Mouse (Mus musculus) liver, embryonic 16.5 days (tissue): ENCODE results near the gene Tmem132b. TPM values are rescaled to one million over a fixed set of nuclear protein-coding genes. Genes with fewer than 3 reads are reported as not detected.

Experiments used
- ATAC-seq: fragments of 200-750 bp; cut with Nextera tagmentation; 2 replicates; pipeline ENCODE4 v1.8.0; 2017; ENCODE audit warnings: low read depth, mild to moderate bottlenecking, moderate number of reproducible peaks, moderate library complexity
- H3K27ac ChIP-seq: fragments of 300-500 bp; sonication (generic); 2 replicates; pipeline ENCODE4 v1.5.1; 2014; ENCODE audit warnings: mild to moderate bottlenecking, low read length
- H3K27me3 ChIP-seq: fragments of 300-500 bp; sonication (generic); 2 replicates; pipeline ENCODE4 v1.6.1; 2014; ENCODE audit warnings: low read depth, low read length, mixed read lengths; ENCODE audit not compliant: control insufficient read depth, insufficient read depth
- H3K36me3 ChIP-seq: fragments of 300-500 bp; sonication (generic); 2 replicates; pipeline ENCODE4 v1.6.1; 2014; ENCODE audit warnings: mild to moderate bottlenecking; ENCODE audit not compliant: control insufficient read depth, insufficient read depth
- H3K4me1 ChIP-seq: fragments of 300-500 bp; sonication (generic); 2 replicates; pipeline ENCODE4 v1.6.1; 2014; ENCODE audit warnings: low read depth, low read length, mixed read lengths; ENCODE audit not compliant: control insufficient read depth
- H3K4me2 ChIP-seq: fragments of 300-500 bp; sonication (generic); 2 replicates; pipeline ENCODE4 v1.6.1; 2014; ENCODE audit warnings: low read depth, low read length, mixed read lengths
- H3K4me3 ChIP-seq: fragments of 300-500 bp; sonication (generic); 2 replicates; pipeline ENCODE4 v1.5.1; 2014; ENCODE audit warnings: low read depth, mild to moderate bottlenecking, low read length
- H3K9ac ChIP-seq: fragments of 300-500 bp; sonication (generic); 2 replicates; pipeline ENCODE4 v1.6.1; 2014; ENCODE audit warnings: low read depth, low read length
- H3K9me3 ChIP-seq: fragments of 300-500 bp; sonication (generic); replicated peaks from 2 replicates; pipeline ENCODE4 v1.6.1; 2016; ENCODE audit warnings: low read length; ENCODE audit not compliant: control insufficient read depth
- WGBS: fragments of 180-500 bp; shearing (Covaris S2); extraction: QIAGEN DNeasy Blood & Tissue Kit; methylation state at CpG from one replicate; pipeline ENCODE4 v1.1.7; 2014; ENCODE audit not compliant: insufficient replicate concordance; 5-methylcytosine and 5-hydroxymethylcytosine counted together
- polyA plus RNA-seq: library from polyadenylated mRNA; unstranded; fragments of >200 nt; fragmentation: Nextera tagmentation; extraction: Ambion mirVana; gene quantifications from 2 replicates; pipeline ENCODE4 v1.2.1, GENCODE M21; 2015

Tmem132b gene
- polyA plus RNA-seq, 1 experiment from 2014 or later: not detected

DNA sequence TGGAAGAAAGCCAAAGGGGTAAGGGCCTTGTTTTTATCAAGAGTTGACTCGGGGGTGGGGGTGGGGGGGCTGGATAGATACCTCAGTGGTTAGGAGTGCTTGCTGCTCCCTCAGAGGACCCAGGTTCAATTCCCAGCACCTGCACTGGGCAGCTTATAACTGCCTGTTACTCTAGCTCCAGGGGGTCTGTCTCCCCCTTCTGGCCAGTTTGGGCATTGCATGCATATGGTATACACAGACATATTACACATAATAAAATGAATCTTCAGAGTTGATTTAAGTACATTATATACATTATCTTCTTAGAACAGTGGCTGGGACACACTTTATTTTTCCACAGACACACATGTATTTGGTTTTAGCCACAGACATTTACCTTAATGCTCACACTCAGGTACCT is 202.2 kb downstream of the Tmem132b start:
- H3K9ac ChIP-seq: no peak overlapping the region
- 79% methylated on average over 1 of the region's 1 CpGs for WGBS
- no peak for ATAC-seq
- no peaks in the 10 kb centered on the region for H3K4me1 ChIP-seq
- no peak overlapping the region for H3K4me3 ChIP-seq
- no peaks in the 10 kb centered on the region for H3K36me3 ChIP-seq
- H3K27me3 ChIP-seq: no peaks in the 10 kb centered on the region
- no peak overlapping the region for H3K4me2 ChIP-seq
- H3K9me3 ChIP-seq: peaks cover 6% of the 10 kb centered on the region
- no peak overlapping the region for H3K27ac ChIP-seq

DNA sequence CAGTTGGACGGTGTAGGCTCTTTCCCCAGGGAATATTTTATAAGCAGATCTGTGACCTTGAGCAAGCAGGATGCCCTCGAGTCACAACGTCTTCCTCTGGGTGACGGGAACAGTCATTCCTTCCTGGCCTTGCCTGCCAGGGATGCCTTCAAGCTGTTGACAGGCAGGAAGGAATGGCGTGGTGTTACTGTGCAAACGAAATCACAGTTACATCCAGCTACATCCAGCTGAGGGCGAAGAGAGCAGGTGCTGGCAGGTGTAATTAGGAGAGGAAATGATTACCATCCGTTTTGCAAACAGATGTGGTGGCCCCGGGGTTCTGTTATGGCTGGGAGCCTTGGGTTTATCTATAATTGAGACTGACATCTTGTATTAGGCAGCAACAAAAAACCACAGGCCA is 205.5 kb downstream of the Tmem132b start:
- WGBS: 40% methylated on average over 9 of the region's 9 CpGs
- Histone ChIP-seq H3K4me1 (no peaks in the 10 kb centered on the region), H3K9ac (no peak overlapping the region), H3K27ac (no peak overlapping the region), H3K9me3 (peaks cover 3% of the 10 kb centered on the region), H3K36me3 (no peaks in the 10 kb centered on the region), H3K4me3 (no peak overlapping the region), H3K27me3 (no peaks in the 10 kb centered on the region), H3K4me2 (no peak overlapping the region)
- no peak for ATAC-seq

DNA sequence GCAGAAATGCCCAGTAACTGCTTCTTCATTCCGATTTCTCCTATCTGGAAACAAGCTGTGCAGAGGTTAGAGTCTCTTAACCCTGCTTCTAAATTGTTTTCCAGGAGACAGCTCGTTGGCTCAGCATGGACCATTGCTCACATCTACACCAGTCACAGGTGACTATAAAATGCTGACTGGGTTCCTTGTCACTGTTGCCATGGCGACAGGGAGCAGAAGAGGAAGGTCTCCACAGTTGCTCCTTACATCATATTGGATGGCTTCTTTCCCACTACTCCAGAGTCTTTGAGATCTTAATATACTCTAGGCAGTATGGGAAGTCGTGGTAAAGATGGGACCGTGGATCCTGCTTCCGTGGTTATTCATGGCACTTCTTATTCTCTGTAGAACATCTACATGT is 211.9 kb downstream of the Tmem132b start:
- Histone ChIP-seq H3K4me3 (no peak overlapping the region), H3K4me1 (no peaks in the 10 kb centered on the region), H3K27me3 (no peaks in the 10 kb centered on the region), H3K9me3 (peaks cover 3% of the 10 kb centered on the region; the same call in 1 of the 2 replicates), H3K36me3 (no peaks in the 10 kb centered on the region), H3K27ac (no peak overlapping the region), H3K9ac (no peak overlapping the region), H3K4me2 (no peak overlapping the region)
- no peak for ATAC-seq
- WGBS: 59% methylated on average over 6 of the region's 6 CpGs

DNA sequence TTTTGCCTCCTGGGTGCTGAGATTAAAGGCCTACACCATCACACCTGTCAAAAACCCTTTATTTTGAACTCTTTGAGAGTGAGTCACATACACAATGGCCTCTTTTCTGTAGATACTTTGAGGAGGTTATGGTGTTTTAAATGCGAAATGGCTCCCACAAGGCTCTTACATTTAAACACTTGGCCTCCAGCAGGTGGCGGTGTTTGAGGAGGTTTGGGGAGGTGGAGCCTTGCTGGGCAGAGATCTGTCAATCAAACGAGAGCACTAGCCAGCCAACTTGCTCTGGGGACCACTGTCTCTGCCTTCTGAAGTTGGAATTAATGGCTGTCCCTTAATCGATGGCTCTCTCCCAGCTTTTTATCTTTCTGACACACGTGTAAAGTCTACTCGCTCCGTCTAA is 214.2 kb downstream of the Tmem132b start:
- H3K4me3 ChIP-seq: no peak overlapping the region
- H3K27me3 ChIP-seq: no peaks in the 10 kb centered on the region
- H3K9me3 ChIP-seq: peaks cover 3% of the 10 kb centered on the region; the same call in 1 of the 2 replicates
- 47% methylated on average over 7 of the region's 7 CpGs for WGBS
- H3K36me3 ChIP-seq: no peaks in the 10 kb centered on the region
- H3K4me2 ChIP-seq: no peak overlapping the region
- H3K27ac ChIP-seq: no peak overlapping the region
- H3K4me1 ChIP-seq: no peaks in the 10 kb centered on the region
- no peak overlapping the region for H3K9ac ChIP-seq
- ATAC-seq: no peak

DNA sequence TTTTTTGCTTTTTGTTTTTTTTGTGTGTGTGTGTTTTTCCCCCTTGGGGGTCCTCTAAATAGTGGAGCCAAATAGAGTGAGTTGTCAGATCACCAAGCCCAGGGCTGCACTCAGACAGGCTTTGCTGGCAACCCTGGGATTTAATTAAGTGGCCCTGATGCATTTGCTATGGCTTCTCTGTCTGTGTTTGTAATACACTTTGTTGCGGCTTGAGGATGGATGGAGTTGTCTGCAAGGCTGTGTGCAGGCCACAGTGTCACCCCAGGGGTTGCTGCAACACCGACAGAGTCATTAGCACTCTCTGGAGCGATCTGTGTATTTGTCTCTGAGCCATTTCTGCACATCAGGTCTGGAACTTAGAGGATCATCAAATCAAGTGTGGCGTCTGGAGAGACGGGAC is 219.9 kb downstream of the Tmem132b start:
- no peak for ATAC-seq
- H3K36me3 ChIP-seq: no peaks in the 10 kb centered on the region
- no peaks in the 10 kb centered on the region; the same call in none of the 2 replicates for H3K9me3 ChIP-seq
- WGBS: 64% methylated on average over 5 of the region's 5 CpGs
- H3K27me3 ChIP-seq: no peaks in the 10 kb centered on the region
- H3K27ac ChIP-seq: no peak overlapping the region
- no peak overlapping the region for H3K4me2 ChIP-seq
- H3K4me1 ChIP-seq: no peaks in the 10 kb centered on the region
- H3K9ac ChIP-seq: no peak overlapping the region
- H3K4me3 ChIP-seq: no peak overlapping the region

DNA sequence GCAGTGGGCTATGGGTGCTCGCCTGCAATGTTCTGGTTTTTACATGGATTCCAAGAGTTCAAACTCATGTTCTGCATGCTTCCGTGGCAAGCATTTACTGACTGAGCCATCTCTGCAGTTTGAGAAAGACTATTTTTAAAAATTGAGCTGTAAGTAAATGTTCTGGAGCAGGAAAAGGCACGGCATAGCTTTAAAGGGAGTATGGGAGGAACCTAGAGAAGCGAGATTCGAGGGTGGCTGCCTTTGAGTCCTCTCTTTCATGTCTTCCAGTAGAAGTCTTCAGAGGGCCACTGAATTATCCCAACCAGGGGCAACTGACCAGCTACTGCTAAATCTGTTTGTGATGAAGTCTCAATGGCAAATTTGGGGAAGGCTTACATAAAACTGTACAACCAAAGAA is 221.0 kb downstream of the Tmem132b start:
- no peak for ATAC-seq
- H3K27me3 ChIP-seq: no peaks in the 10 kb centered on the region
- H3K4me3 ChIP-seq: no peak overlapping the region
- H3K9ac ChIP-seq: no peak overlapping the region
- no peaks in the 10 kb centered on the region for H3K4me1 ChIP-seq
- no peak overlapping the region for H3K4me2 ChIP-seq
- H3K27ac ChIP-seq: no peak overlapping the region
- no peaks in the 10 kb centered on the region for H3K36me3 ChIP-seq
- no peaks in the 10 kb centered on the region; the same call in none of the 2 replicates for H3K9me3 ChIP-seq
- 47% methylated on average over 5 of the region's 5 CpGs for WGBS

DNA sequence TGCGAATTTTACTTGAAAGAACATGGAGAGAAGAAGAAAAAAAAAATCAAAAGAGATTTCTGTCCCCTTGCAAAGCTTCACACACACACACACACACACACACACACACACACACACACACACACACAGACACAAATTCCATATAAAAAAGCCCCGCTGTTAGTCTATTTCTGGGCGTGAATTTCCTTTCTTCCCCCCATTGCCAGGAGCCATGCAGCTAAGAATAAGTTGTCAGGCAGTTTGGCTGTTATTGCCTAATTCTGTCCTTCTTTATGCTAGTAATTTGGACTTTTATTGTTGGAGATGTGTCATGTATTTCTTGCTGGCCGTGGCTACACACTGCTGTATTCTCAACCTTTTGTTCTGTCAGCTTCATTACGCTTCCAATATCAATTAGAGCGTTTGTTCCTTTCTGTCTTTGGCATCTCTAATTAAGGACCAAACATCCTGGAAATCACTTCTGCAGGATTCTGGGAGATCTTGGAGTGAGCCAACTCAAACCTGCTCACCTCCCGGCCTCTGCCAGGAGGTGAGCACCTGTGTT is 225.5 kb downstream of the Tmem132b start:
- Histone ChIP-seq H3K4me1 (no peaks in the 10 kb centered on the region), H3K4me2 (no peak overlapping the region), H3K9ac (no peak overlapping the region), H3K4me3 (no peak overlapping the region), H3K36me3 (no peaks in the 10 kb centered on the region), H3K9me3 (peaks cover 2% of the 10 kb centered on the region), H3K27ac (no peak overlapping the region), H3K27me3 (no peaks in the 10 kb centered on the region)
- 65% methylated on average over 7 of the region's 7 CpGs for WGBS
- ATAC-seq: no peak

DNA sequence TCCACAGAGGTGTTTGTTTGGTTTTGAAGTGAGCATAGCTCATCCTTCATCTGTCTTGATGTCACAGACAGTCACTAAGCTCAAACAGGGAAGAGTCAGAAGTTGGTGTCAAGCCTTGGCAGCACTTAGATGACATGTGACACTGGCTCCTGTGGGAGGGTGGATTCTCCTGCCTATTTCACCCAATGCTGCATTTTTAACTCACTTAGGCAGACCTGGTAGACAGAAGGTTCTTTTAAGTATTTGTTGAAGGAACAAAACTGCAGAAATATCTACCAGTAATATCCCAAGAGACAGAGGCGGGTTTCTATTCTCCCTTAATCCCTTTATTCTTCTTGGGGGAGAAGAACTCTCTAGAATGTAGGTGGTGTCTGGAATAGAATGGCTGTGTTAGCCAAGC is 226.9 kb downstream of the Tmem132b start:
- Histone ChIP-seq H3K9me3 (peaks cover 2% of the 10 kb centered on the region), H3K36me3 (no peaks in the 10 kb centered on the region), H3K27ac (no peak overlapping the region), H3K9ac (no peak overlapping the region), H3K27me3 (no peaks in the 10 kb centered on the region), H3K4me2 (no peak overlapping the region), H3K4me3 (no peak overlapping the region), H3K4me1 (no peaks in the 10 kb centered on the region)
- no peak for ATAC-seq
- 48% methylated on average over 1 of the region's 1 CpGs for WGBS

DNA sequence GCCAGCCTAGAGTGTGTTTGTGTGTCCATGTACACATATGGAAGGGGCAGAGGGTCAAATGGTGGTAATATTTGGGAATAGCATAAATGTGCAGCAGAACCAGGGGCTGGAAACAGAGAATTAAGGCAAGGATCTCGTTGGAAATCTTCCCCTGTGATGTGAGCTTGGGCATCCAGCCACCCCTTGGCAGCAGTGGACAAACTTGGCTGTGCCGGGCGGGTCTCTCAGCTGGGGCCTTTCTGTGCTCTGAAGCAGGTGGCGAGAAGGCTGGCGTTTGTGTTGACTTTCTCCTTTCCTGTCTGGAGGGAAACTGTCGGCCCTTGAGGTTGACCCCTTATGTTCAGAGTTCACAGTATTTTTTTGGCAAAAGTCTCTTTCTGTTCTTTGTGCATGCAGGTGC is 235.4 kb downstream of the Tmem132b start:
- no peak overlapping the region for H3K4me2 ChIP-seq
- no peaks in the 10 kb centered on the region for H3K27me3 ChIP-seq
- H3K9ac ChIP-seq: no peak overlapping the region
- H3K27ac ChIP-seq: no peak overlapping the region
- no peak overlapping the region for H3K4me3 ChIP-seq
- ATAC-seq: no peak
- H3K36me3 ChIP-seq: no peaks in the 10 kb centered on the region
- H3K4me1 ChIP-seq: no peaks in the 10 kb centered on the region
- WGBS: 46% methylated on average over 6 of the region's 6 CpGs
- peaks cover 5% of the 10 kb centered on the region for H3K9me3 ChIP-seq
